ENCODE assay signal across 18 mouse cellular contexts in genomic region chr14:60916661-60917060, GRCm38 (mm10).
DNase-seq lines count a peak whose midpoint lies in the region; ATAC-seq and TF ChIP-seq lines count a peak whose summit lies in the region.
"Had no signal": no experiment of that assay in that cellular context is flagged by ENCODE, and none has a peak within 500 bp of the region (broad histone marks: within the 10 kb centered on the region; RNA-seq: fewer than 3 reads in every experiment).

No protein-coding gene starts in this region.

- no peaks in the 10 kb centered on the region for H3K4me1 ChIP-seq in kidney, adult 2 months (ENCODE audit: control insufficient read depth, insufficient read depth, low read length)
- peaks cover 11% of the 10 kb centered on the region; the same call in 1 of the 2 replicates for H3K4me1 ChIP-seq in stomach, embryonic 15.5 days
- no peaks in the 10 kb centered on the region for H3K4me1 ChIP-seq in stomach, postnatal 0 days (replicated peaks; ENCODE audit: control insufficient read depth, insufficient read depth)
- peaks cover 22% of the 10 kb centered on the region for H3K4me1 ChIP-seq in limb, embryonic 13.5 days
- H3K4me1 ChIP-seq: liver, embryonic 15.5 days; megakaryocyte, embryonic 14.5 days had no signal

- H3K4me3 ChIP-seq in kidney, adult 2 months (ENCODE audit: insufficient read depth, low read depth, low read length): no peak overlapping the region
- H3K4me3 ChIP-seq in stomach, embryonic 15.5 days (replicated peaks): no peak overlapping the region
- H3K4me3 ChIP-seq in stomach, postnatal 0 days (ENCODE audit: low read depth, low read length): no peak overlapping the region
- H3K4me3 ChIP-seq in limb, embryonic 13.5 days: no peak overlapping the region
- H3K4me3 ChIP-seq: forebrain, embryonic 13.5 days; liver, embryonic 15.5 days; megakaryocyte, embryonic 14.5 days; midbrain, embryonic 15.5 days had no signal

- 0 out of 2 replicates have a peak, but pooled peaks have one; percentile 18 for ATAC-seq in stomach, embryonic 15.5 days (ENCODE audit: insufficient read depth, low FRiP score, low read depth)
- ATAC-seq in stomach, postnatal 0 days (ENCODE audit: low FRiP score, low TSS enrichment): no peak
- no peak for ATAC-seq in limb, embryonic 13.5 days (ENCODE audit: low FRiP score, low read depth)
- no peak for ATAC-seq in megakaryocyte, adult 5-6 weeks (ENCODE audit: poor library complexity, severe bottlenecking)
- ATAC-seq: forebrain, embryonic 13.5 days; hindbrain, postnatal 0 days; midbrain, embryonic 15.5 days had no signal

- H3K27ac ChIP-seq in kidney, adult 2 months (ENCODE audit: insufficient read depth, low read depth, low read length): no peak overlapping the region
- H3K27ac ChIP-seq in stomach, embryonic 15.5 days: no peak overlapping the region
- no peak overlapping the region for H3K27ac ChIP-seq in stomach, postnatal 0 days (replicated peaks)
- no peak overlapping the region; the same call in 1 of the 2 replicates for H3K27ac ChIP-seq in limb, embryonic 13.5 days
- H3K27ac ChIP-seq: forebrain, embryonic 13.5 days; hindbrain, postnatal 0 days; liver, embryonic 15.5 days; midbrain, embryonic 15.5 days had no signal

- TF ChIP-seq EP300 in stomach, postnatal 0 days (optimal IDR thresholded peaks at IDR 0.05): no peak

- no peak overlapping the region for H3K9ac ChIP-seq in stomach, embryonic 15.5 days
- no peak overlapping the region for H3K9ac ChIP-seq in stomach, postnatal 0 days (ENCODE audit: low read length)
- H3K9ac ChIP-seq in limb, embryonic 13.5 days: peak overlapping the region; percentile 8; the same call in 1 of the 2 replicates
- H3K9ac ChIP-seq: forebrain, embryonic 13.5 days; liver, embryonic 15.5 days; midbrain, embryonic 15.5 days had no signal

- 59% methylated on average over 4 of the region's 4 CpGs for WGBS in kidney, adult 2 months
- WGBS in stomach, embryonic 15.5 days: 38% methylated on average over 4 of the region's 4 CpGs
- WGBS in stomach, postnatal 0 days: 27% methylated on average over 4 of the region's 4 CpGs
- WGBS in limb, embryonic 13.5 days: 46% methylated on average over 4 of the region's 4 CpGs

- H3K36me3 ChIP-seq in kidney, adult 2 months (ENCODE audit: control insufficient read depth, insufficient read depth, low read length): no peaks in the 10 kb centered on the region
- no peaks in the 10 kb centered on the region for H3K36me3 ChIP-seq in stomach, embryonic 15.5 days
- H3K36me3 ChIP-seq in stomach, postnatal 0 days (ENCODE audit: control insufficient read depth, insufficient read depth, low read length): no peaks in the 10 kb centered on the region
- H3K36me3 ChIP-seq in limb, embryonic 13.5 days: no peaks in the 10 kb centered on the region
- H3K36me3 ChIP-seq: liver, embryonic 15.5 days; midbrain, embryonic 15.5 days had no signal

- no peaks in the 10 kb centered on the region for H3K27me3 ChIP-seq in kidney, adult 2 months (replicated peaks; ENCODE audit: control insufficient read depth, insufficient read depth, low read length)
- H3K27me3 ChIP-seq in stomach, embryonic 15.5 days (replicated peaks): no peaks in the 10 kb centered on the region
- no peaks in the 10 kb centered on the region for H3K27me3 ChIP-seq in stomach, postnatal 0 days (ENCODE audit: control insufficient read depth, insufficient read depth, low read length)
- no peaks in the 10 kb centered on the region for H3K27me3 ChIP-seq in limb, embryonic 13.5 days
- H3K27me3 ChIP-seq: forebrain, embryonic 13.5 days; liver, embryonic 15.5 days; midbrain, embryonic 15.5 days had no signal

- H3K9me3 ChIP-seq in stomach, embryonic 15.5 days: no peaks in the 10 kb centered on the region
- H3K9me3 ChIP-seq in stomach, postnatal 0 days (ENCODE audit: control insufficient read depth, low read length): no peaks in the 10 kb centered on the region
- H3K9me3 ChIP-seq in limb, embryonic 13.5 days: no peaks in the 10 kb centered on the region; the same call in 1 of the 2 replicates
- H3K9me3 ChIP-seq: forebrain, embryonic 13.5 days; liver, embryonic 15.5 days; midbrain, embryonic 15.5 days had no signal

- peak; percentile 6 for DNase-seq in kidney, adult 2 months
- DNase-seq in kidney, postnatal 25 days: no peak
- no peak for DNase-seq in stomach, postnatal 0 days (ENCODE audit: low spot score)
- DNase-seq in gastrocnemius, postnatal 4 days (ENCODE audit: low spot score in 2 of 2): no peak
- DNase-seq: adrenal gland, postnatal 14 days; B cell, adult 2 months; cerebellum, adult 2 months; heart, postnatal 4 days; kidney, adult 8-10 months; thymus, postnatal 25 days had no signal

- no peak overlapping the region for H3K4me2 ChIP-seq in stomach, embryonic 15.5 days
- H3K4me2 ChIP-seq in stomach, postnatal 0 days (replicated peaks; ENCODE audit: low read depth): no peak overlapping the region
- H3K4me2 ChIP-seq in limb, embryonic 13.5 days (replicated peaks): no peak overlapping the region
- H3K4me2 ChIP-seq: forebrain, embryonic 13.5 days; liver, embryonic 15.5 days; midbrain, embryonic 15.5 days had no signal

- TF ChIP-seq POLR2A in kidney, adult 2 months (IDR thresholded peaks at IDR 0.05; ENCODE audit: low read depth, low read length): no peak

- TF ChIP-seq CTCF in kidney, adult 2 months (conservative IDR thresholded peaks at IDR 0.05; ENCODE audit: insufficient read depth, insufficient read length, low read depth, low read length): no peak
- TF ChIP-seq CTCF in stomach, postnatal 0 days (IDR thresholded peaks at IDR 0.05; ENCODE audit: low read depth): no peak
